Mouse (Mus musculus): ENCODE data around the gene Pagr1b. TPM values are rescaled to one million over a fixed set of nuclear protein-coding genes. Genes with fewer than 3 reads are reported as not detected.

The Pagr1b gene
- polyA plus RNA-seq, 1 experiment from 2014 or later, result not detected

DNA sequence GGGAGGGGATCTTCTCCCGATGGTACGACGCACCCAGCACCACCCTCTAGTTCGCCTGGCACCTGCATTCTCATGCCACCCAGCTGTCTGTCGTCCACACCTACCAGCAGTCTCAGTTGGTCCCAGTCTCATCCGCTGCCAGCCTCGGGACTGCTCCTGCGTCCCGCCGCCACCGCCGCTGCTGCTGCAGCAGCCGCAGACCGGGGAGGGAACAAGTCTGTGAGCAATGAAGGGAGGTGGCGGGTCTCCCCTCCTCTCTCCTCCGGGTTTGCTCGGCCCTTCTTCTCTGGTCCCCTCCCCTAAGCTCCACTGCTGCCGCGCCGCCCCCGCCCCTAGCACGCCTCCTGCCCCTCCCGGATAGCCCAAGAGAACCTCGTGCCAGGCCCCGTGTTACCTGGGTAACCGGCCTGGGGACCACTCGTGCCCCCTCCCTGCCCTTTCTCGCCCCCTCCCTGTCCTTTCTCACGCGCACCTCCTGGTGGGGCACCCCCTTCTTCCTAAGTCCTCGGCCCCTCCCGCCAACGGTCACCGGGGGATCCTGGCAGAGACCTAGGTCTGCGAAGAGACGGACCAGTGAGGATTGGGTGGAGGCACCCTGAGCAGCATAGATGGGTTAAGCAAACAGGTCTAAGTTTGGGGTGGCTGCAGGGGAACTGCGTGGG, 4.7 kb upstream of the Pagr1b start, which contains the start of the genes Gm42742 and Prrt2:
TSS of gene Gm42742 (minus strand) at position 197 of the 662 bp plus-strand sequence.
TSS of gene Prrt2 (minus strand) at position 311 of the 662 bp plus-strand sequence.
- Histone ChIP-seq H3K4me3 (ENCODE audit: low read depth, low read length) (peak within 1 kb of the TSS; percentile 36), H3K9me3 (replicated peaks; ENCODE audit: control insufficient read depth, low read length) (no peaks in the 10 kb centered on the region), H3K27ac (ENCODE audit: low read length) (no peak within 1 kb of the TSS), H3K4me1 (ENCODE audit: control insufficient read depth, low read depth, low read length) (peaks cover 56% of the 10 kb centered on the region), H3K27me3 (ENCODE audit: control insufficient read depth, insufficient read depth, low read depth, low read length) (no peaks in the 10 kb centered on the region), H3K9ac (ENCODE audit: low read depth, low read length) (peak within 1 kb of the TSS; percentile 50), H3K36me3 (ENCODE audit: control insufficient read depth, insufficient read depth) (peaks cover 19% of the 10 kb centered on the region), H3K4me2 (ENCODE audit: low read depth, low read length) (peak within 1 kb of the TSS; percentile 66)
- ATAC-seq (ENCODE audit: low read depth), result no peak
- 3% methylated on average over 35 of the region's 37 CpGs for WGBS (ENCODE audit: insufficient replicate concordance)

- Histone ChIP-seq H3K9me3 (replicated peaks; ENCODE audit: control insufficient read depth, low read length) (no peaks in the 10 kb centered on the region), H3K36me3 (ENCODE audit: control insufficient read depth, insufficient read depth) (peaks cover 20% of the 10 kb centered on the region), H3K27me3 (ENCODE audit: control insufficient read depth, insufficient read depth, low read depth, low read length) (no peaks in the 10 kb centered on the region), H3K27ac (ENCODE audit: low read length) (no peak overlapping the region), H3K4me3 (ENCODE audit: low read depth, low read length) (peak overlapping the region; percentile 36; the same call in 1 of the 2 replicates), H3K4me2 (ENCODE audit: low read depth, low read length) (peak overlapping the region; percentile 66), H3K4me1 (ENCODE audit: control insufficient read depth, low read depth, low read length) (peaks cover 61% of the 10 kb centered on the region), H3K9ac (ENCODE audit: low read depth, low read length) (peak overlapping the region; percentile 50; the same call in 1 of the 2 replicates)
- 53% methylated on average over 5 of the region's 5 CpGs for WGBS (ENCODE audit: insufficient replicate concordance)
- ATAC-seq (ENCODE audit: low read depth), result no peak
Observed at GRCm38 (mm10) chr7:127020491-127020890, 4.2 kb upstream of the Pagr1b start.

GRCm38 (mm10) chr7:127020031-127020430, 3.7 kb upstream of the Pagr1b start:
- no peak overlapping the region for H3K4me3 ChIP-seq (ENCODE audit: low read depth, low read length)
- no peak overlapping the region for H3K9ac ChIP-seq (ENCODE audit: low read depth, low read length)
- peaks cover 62% of the 10 kb centered on the region for H3K4me1 ChIP-seq (ENCODE audit: control insufficient read depth, low read depth, low read length)
- 76% methylated on average over 3 of the region's 3 CpGs for WGBS (ENCODE audit: insufficient replicate concordance)
- no peaks in the 10 kb centered on the region for H3K27me3 ChIP-seq (ENCODE audit: control insufficient read depth, insufficient read depth, low read depth, low read length)
- no peak overlapping the region for H3K27ac ChIP-seq (ENCODE audit: low read length)
- ATAC-seq (ENCODE audit: low read depth), result no peak
- H3K9me3 ChIP-seq (replicated peaks; ENCODE audit: control insufficient read depth, low read length), result no peaks in the 10 kb centered on the region
- H3K4me2 ChIP-seq (ENCODE audit: low read depth, low read length), result no peak overlapping the region
- H3K36me3 ChIP-seq (ENCODE audit: control insufficient read depth, insufficient read depth), result peaks cover 22% of the 10 kb centered on the region

DNA sequence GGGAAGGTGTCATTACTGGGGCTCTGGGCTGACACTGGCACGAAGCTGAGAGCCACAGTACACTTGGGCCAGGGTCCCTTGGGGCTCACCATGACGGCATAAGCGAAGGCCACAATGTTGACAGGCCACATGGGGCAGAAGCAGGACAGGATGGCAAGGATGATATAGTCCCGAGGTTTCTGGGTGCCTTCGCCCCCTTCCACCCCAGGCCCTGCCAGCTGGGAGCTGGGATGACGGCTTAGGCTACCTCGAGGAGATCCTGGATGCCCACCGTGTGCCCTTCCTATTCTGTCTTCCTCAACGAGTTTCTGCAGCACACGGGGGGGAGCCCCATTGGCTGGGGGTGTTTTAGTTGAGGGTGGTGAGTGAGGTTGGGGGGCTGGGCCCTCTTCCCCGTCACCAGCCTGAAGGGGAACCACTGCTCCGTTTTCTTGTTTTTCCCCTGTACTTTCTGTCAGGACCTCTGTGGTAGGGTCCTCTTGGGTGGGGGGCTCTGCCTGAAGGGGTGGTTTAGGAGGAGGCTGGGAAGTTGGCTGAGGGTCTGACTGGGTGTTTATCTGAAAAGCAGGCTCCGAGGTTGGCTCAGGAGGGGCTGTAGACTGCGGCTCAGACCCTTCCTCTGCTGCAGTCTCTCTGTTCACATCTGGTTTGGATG, 3.1 kb upstream of the Pagr1b start:
- 69% methylated on average over 14 of the region's 14 CpGs for WGBS (ENCODE audit: insufficient replicate concordance)
- no peak for ATAC-seq (ENCODE audit: low read depth)
- Histone ChIP-seq H3K27ac (ENCODE audit: low read length) (no peak overlapping the region), H3K27me3 (ENCODE audit: control insufficient read depth, insufficient read depth, low read depth, low read length) (no peaks in the 10 kb centered on the region), H3K4me2 (ENCODE audit: low read depth, low read length) (no peak overlapping the region), H3K9ac (ENCODE audit: low read depth, low read length) (no peak overlapping the region), H3K4me1 (ENCODE audit: control insufficient read depth, low read depth, low read length) (peaks cover 62% of the 10 kb centered on the region), H3K4me3 (ENCODE audit: low read depth, low read length) (no peak overlapping the region), H3K9me3 (replicated peaks; ENCODE audit: control insufficient read depth, low read length) (no peaks in the 10 kb centered on the region), H3K36me3 (ENCODE audit: control insufficient read depth, insufficient read depth) (peaks cover 22% of the 10 kb centered on the region)

GRCm38 (mm10) chr7:127018416-127019305, 2.4 kb upstream of the Pagr1b start:
- Histone ChIP-seq H3K4me2 (ENCODE audit: low read depth, low read length) (no peak overlapping the region), H3K9me3 (replicated peaks; ENCODE audit: control insufficient read depth, low read length) (no peaks in the 10 kb centered on the region), H3K4me3 (ENCODE audit: low read depth, low read length) (no peak overlapping the region), H3K27me3 (ENCODE audit: control insufficient read depth, insufficient read depth, low read depth, low read length) (no peaks in the 10 kb centered on the region), H3K4me1 (ENCODE audit: control insufficient read depth, low read depth, low read length) (peaks cover 61% of the 10 kb centered on the region), H3K36me3 (ENCODE audit: control insufficient read depth, insufficient read depth) (peaks cover 21% of the 10 kb centered on the region), H3K27ac (ENCODE audit: low read length) (no peak overlapping the region; the same call in 1 of the 2 replicates), H3K9ac (ENCODE audit: low read depth, low read length) (no peak overlapping the region)
- no peak for ATAC-seq (ENCODE audit: low read depth)
- 76% methylated on average over 15 of the region's 15 CpGs for WGBS (ENCODE audit: insufficient replicate concordance)

DNA sequence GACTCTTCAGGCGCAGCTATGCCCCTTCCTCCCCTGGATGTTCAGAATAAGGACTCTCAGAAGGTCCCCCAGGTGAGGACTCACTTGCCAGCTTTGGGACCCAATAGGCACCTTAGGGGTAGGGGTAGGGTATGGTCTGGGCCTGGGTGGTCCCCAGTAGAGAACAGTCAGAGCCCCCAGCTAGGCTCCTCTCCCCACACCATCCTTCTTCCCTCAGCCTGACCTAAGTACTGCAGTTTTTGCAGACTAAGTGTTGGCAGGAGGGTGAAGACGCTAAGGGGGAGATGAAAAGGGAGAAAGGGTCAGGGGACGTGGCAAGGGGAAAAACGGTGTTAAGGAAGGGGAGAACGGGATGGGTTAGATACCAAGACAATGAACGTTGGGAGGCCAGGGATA, 1.7 kb upstream of the Pagr1b start:
- no peak for ATAC-seq (ENCODE audit: low read depth)
- Histone ChIP-seq H3K4me2 (ENCODE audit: low read depth, low read length) (no peak overlapping the region), H3K36me3 (ENCODE audit: control insufficient read depth, insufficient read depth) (peaks cover 18% of the 10 kb centered on the region), H3K27ac (ENCODE audit: low read length) (peak overlapping the region; percentile 33; the same call in 1 of the 2 replicates), H3K27me3 (ENCODE audit: control insufficient read depth, insufficient read depth, low read depth, low read length) (no peaks in the 10 kb centered on the region), H3K9ac (ENCODE audit: low read depth, low read length) (0 out of 2 replicates have a peak overlapping the region, but pooled peaks have one; percentile 16), H3K4me1 (ENCODE audit: control insufficient read depth, low read depth, low read length) (peaks cover 59% of the 10 kb centered on the region), H3K9me3 (replicated peaks; ENCODE audit: control insufficient read depth, low read length) (no peaks in the 10 kb centered on the region), H3K4me3 (ENCODE audit: low read depth, low read length) (no peak overlapping the region)
- WGBS (ENCODE audit: insufficient replicate concordance), result 41% methylated on average over 6 of the region's 6 CpGs

DNA sequence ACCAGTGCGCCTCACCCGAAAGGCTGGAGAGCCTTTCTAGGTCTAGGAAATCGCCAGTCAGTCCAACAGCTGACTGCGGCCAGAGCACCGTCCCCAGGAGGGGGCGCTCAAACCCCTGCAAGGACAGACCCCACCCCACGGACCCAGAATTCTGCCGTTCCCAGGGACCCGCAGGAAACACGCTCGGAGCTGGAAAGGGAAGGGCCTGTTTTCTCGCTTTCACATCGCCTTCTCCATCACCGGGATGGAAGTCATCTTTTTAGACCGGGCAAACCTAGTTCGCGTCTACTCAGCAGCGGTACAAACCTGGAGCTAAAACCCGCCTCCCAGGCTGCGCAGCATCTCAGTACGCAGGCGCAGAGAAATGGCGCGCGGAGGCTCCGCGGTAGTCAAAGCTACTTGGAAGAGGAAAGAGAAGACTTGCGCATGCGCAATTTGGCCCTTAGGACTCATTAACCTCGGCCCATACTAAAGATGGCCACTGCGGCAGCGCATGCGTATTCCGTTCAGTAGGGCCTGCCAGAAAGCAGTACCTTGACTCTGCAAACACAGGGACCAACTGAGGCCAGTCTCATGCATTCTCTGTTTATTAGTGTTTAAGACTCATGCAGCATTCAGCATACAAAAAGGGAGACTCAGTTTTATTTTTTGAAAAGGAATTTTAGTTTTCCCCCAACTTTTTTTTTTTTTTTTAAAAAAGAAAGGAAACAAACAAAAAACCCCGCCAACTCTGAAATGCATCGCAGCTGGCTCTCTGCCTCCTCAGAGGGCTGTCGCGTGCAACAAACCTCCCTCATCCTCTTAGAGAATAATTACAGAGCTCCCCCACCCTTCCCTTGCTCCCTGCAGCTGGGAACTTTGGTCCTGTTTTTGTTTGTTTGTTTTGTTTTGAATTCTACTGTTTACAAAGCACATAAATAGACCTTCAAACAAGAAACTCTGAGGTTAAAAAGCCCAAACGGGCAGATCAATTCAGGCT, 976 bp upstream of the Pagr1b start, which contains the start of gene Pagr1a:
TSS of gene Pagr1a (minus strand) at position 382 of the 979 bp plus-strand sequence.
- H3K4me2 ChIP-seq (ENCODE audit: low read depth, low read length), result peak within 1 kb of the TSS; percentile 80
- peak within 1 kb of the TSS; percentile 87 for H3K4me3 ChIP-seq (ENCODE audit: low read depth, low read length)
- H3K9ac ChIP-seq (ENCODE audit: low read depth, low read length), result peak within 1 kb of the TSS; percentile 95
- no peaks in the 10 kb centered on the region for H3K27me3 ChIP-seq (ENCODE audit: control insufficient read depth, insufficient read depth, low read depth, low read length)
- peaks cover 13% of the 10 kb centered on the region for H3K36me3 ChIP-seq (ENCODE audit: control insufficient read depth, insufficient read depth)
- no peaks in the 10 kb centered on the region for H3K9me3 ChIP-seq (replicated peaks; ENCODE audit: control insufficient read depth, low read length)
- peak; percentile 85 for ATAC-seq (ENCODE audit: low read depth)
- peak within 1 kb of the TSS; percentile 96 for H3K27ac ChIP-seq (ENCODE audit: low read length)
- WGBS (ENCODE audit: insufficient replicate concordance), result 4% methylated on average over 39 of the region's 39 CpGs
- H3K4me1 ChIP-seq (ENCODE audit: control insufficient read depth, low read depth, low read length), result peaks cover 52% of the 10 kb centered on the region

DNA sequence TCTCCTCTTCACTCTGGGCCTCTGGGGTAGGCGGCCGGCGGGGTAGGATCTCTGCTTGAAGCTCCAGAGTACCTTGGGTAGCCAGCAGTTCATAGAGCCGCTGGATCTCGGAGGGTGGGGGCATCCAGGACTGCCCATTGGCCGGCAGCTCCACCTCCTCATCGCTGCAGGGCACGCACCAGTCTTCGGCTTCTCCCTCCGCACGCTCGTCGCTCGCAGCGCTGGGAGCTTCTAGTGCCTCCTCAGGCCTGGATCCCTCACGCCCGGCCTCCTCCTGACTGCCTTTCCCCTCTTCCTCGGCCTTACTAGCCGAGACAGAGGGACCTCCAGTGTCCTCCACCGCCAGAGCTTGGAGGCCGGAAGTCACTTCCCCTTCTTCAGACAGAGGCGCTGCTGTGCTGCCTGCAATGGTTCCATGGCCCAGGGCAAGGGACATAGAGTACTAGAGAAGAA, 228 bp upstream of the Pagr1b start:
- peak; percentile 59 for ATAC-seq (ENCODE audit: low read depth)
- Histone ChIP-seq H3K4me3 (ENCODE audit: low read depth, low read length) (peak overlapping the region; percentile 87), H3K27ac (ENCODE audit: low read length) (peak overlapping the region; percentile 96), H3K9ac (ENCODE audit: low read depth, low read length) (peak overlapping the region; percentile 95), H3K36me3 (ENCODE audit: control insufficient read depth, insufficient read depth) (peaks cover 9% of the 10 kb centered on the region; the same call in 1 of the 2 replicates), H3K4me2 (ENCODE audit: low read depth, low read length) (peak overlapping the region; percentile 80), H3K27me3 (ENCODE audit: control insufficient read depth, insufficient read depth, low read depth, low read length) (no peaks in the 10 kb centered on the region), H3K4me1 (ENCODE audit: control insufficient read depth, low read depth, low read length) (peaks cover 45% of the 10 kb centered on the region), H3K9me3 (replicated peaks; ENCODE audit: control insufficient read depth, low read length) (no peaks in the 10 kb centered on the region)
- 0% methylated on average over 22 of the region's 22 CpGs for WGBS (ENCODE audit: insufficient replicate concordance)

All from liver, embryonic 16.5 days (tissue).